Mouse (Mus musculus) heart, postnatal 25 days (tissue): ENCODE measurements around the gene Lmbrd2. TPM values are rescaled to one million over a fixed set of nuclear protein-coding genes. Genes with fewer than 3 reads are reported as not detected.

Experiments used
- total RNA-seq, 2 experiments: library from RNA; stranded (reverse); gene quantifications; 2 replicates each; pipeline ENCODE4 v1.2.3; 2021

Lmbrd2 gene
- total RNA-seq, 2 experiments from 2014 or later, result 10.8 to 12.7 TPM

Other genes starting within 250 kb of the Lmbrd2 start
- not detected for gene Ranbp3l, start 172.6 kb upstream of the Lmbrd2 start, total RNA-seq
- 10 to 100 TPM; 53.9 to 54.1 TPM for gene Nadk2, start 69.3 kb upstream of the Lmbrd2 start, total RNA-seq
- gene Skp2, start 14.9 kb downstream of the Lmbrd2 start, total RNA-seq, result 1 to 10 TPM in 1 of 2 experiments, under 1 TPM in 1; 0.88 to 1.3 TPM
- gene Ugt3a1, start 136.3 kb downstream of the Lmbrd2 start, total RNA-seq, result not detected
- gene Ugt3a2, start 195.0 kb downstream of the Lmbrd2 start, total RNA-seq, result not detected